Mouse (Mus musculus) activated CD4-positive, CD25-positive, alpha-beta regulatory T cell, adult 4 months (primary cell): ENCODE data around the gene H2-T3. TPM values are rescaled to one million over a fixed set of nuclear protein-coding genes. Genes with fewer than 3 reads are reported as not detected.

Experiments used
- polyA plus RNA-seq, 2 experiments: library from polyadenylated mRNA; unstranded; fragments of 100-300 nt; shearing (Covaris generic); gene quantifications; one replicate each; pipeline ENCODE4 v1.2.1; 2017

H2-T3 gene
- polyA plus RNA-seq, 2 experiments from 2014 or later = 5.7 TPM; not detected in 1

Other genes starting within 250 kb of the H2-T3 start
- gene Abcf1, start 220.5 kb downstream of the H2-T3 start, polyA plus RNA-seq = 100 to 1,000 TPM in 1 of 2 experiments, 10 to 100 TPM in 1; 99.6 to 137 TPM
- 1 to 10 TPM; 8.1 to 9.2 TPM for gene Gnl1, start 210.4 kb downstream of the H2-T3 start, polyA plus RNA-seq
- gene Prr3, start 210.1 kb downstream of the H2-T3 start, polyA plus RNA-seq = 10 to 100 TPM; 13.6 to 17.6 TPM
- gene H2-T24, start 169.7 kb downstream of the H2-T3 start, polyA plus RNA-seq = 10 to 100 TPM; 36.4 to 43.7 TPM
- gene H2-T23, start 157.4 kb downstream of the H2-T3 start, polyA plus RNA-seq = 1,000 to 10,000 TPM in 1 of 2 experiments, 100 to 1,000 TPM in 1; 679 to 1,228 TPM
- gene H2-T22, start 147.5 kb downstream of the H2-T3 start, polyA plus RNA-seq = 100 to 1,000 TPM; 415 to 458 TPM
- gene Gm6034, start 147.3 kb downstream of the H2-T3 start, polyA plus RNA-seq = under 1 TPM in 1 of 2 experiments, not detected in 1; 0.46 TPM
- gene Gm11127, start 131.9 kb downstream of the H2-T3 start, polyA plus RNA-seq = under 1 TPM; 0.37 to 0.38 TPM
- 1 to 10 TPM in 1 of 2 experiments, under 1 TPM in 1; 0.70 to 4.4 TPM for gene Gm19684, start 68.6 kb downstream of the H2-T3 start, polyA plus RNA-seq
- not detected for gene Gm7030, start 60.9 kb downstream of the H2-T3 start, polyA plus RNA-seq
- gene Gm8909, start 21.8 kb downstream of the H2-T3 start, polyA plus RNA-seq = 1 to 10 TPM; 1.3 to 5.2 TPM
- gene Rpp21, start 67.8 kb upstream of the H2-T3 start, polyA plus RNA-seq = 100 to 1,000 TPM; 178 to 195 TPM
- gene Trim39, start 82.0 kb upstream of the H2-T3 start, polyA plus RNA-seq = 10 to 100 TPM in 1 of 2 experiments, 1 to 10 TPM in 1; 9.2 to 13.2 TPM
- not detected for gene H2-M10.2, start 96.2 kb upstream of the H2-T3 start, polyA plus RNA-seq
- not detected for gene H2-M10.1, start 135.9 kb upstream of the H2-T3 start, polyA plus RNA-seq
- not detected for gene H2-M10.3, start 178.1 kb upstream of the H2-T3 start, polyA plus RNA-seq